Mouse (Mus musculus) layer of hippocampus, postnatal 25 days (tissue): ENCODE measurements around the gene Olfr389. TPM values are rescaled to one million over a fixed set of nuclear protein-coding genes. Genes with fewer than 3 reads are reported as not detected.

Experiments
- DNase-seq, 2 experiments: peaks; one replicate each; pipeline ENCODE4 v3.0.0; 2022; ENCODE audit warnings: mixed read lengths in 2 of 2, low spot score in 1 of 2; ENCODE audit errors: extremely low spot score in 1 of 2
- total RNA-seq, 2 experiments: library from RNA; stranded (reverse); gene quantifications; 2 replicates each; pipeline ENCODE4 v1.2.3; 2021

Olfr389 gene
- not detected for total RNA-seq

GRCm38 (mm10) chr11:73780613-73781012 lies at the start of gene Olfr389:
TSS of gene Olfr389 (minus strand) at chr11:73780713.
- DNase-seq = no peak

- DNase-seq = no peak
These were observed 36.4 kb upstream of the Olfr389 start, which contains the start of gene Olfr392 for GRCm38 (mm10) chr11:73816949-73817348. TSS of gene Olfr392 (minus strand) at chr11:73817049.

GRCm38 (mm10) chr11:73802952-73803351 lies 22.4 kb upstream of the Olfr389 start, which contains the start of gene Olfr391-ps:
TSS of gene Olfr391-ps (minus strand) at chr11:73803052.
- no peak for DNase-seq

DNA sequence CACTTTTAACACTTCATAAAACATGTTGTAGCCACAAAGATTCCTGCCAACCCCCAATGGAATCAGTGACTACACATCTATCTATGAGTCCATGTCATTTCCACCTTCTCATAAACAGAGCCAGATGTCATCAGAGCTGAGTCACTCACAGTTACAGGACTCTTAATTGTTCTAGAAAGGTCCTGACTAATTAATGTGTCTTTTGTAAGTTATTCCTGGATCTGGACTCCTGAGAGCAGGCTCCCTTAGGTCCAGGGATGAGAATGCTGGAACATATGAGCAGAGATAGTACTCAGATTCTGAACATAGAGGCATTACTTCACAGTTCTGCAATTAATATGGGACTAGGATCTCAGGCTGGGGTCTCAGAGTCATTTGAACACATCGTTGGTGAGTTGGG lies 2.2 kb upstream of the Olfr389 start, which contains the start of gene Olfr390:
Gene Olfr390, plus strand, starts transcription at position 301 of the 400 bp plus-strand sequence.
- DNase-seq = no peak

GRCm38 (mm10) chr11:73759115-73759514 lies 21.4 kb downstream of the Olfr389 start:
- no peak for DNase-seq

Other genes with a start within 250 kb of the Olfr389 start
- gene Olfr385, start 187.7 kb downstream of the Olfr389 start, total RNA-seq = not detected
- gene Olfr384, start 182.1 kb downstream of the Olfr389 start, total RNA-seq = not detected
- not detected for gene Zfp735, start 91.9 kb downstream of the Olfr389 start, total RNA-seq
- not detected for gene Olfr390, start 2.3 kb upstream of the Olfr389 start, total RNA-seq
- not detected for gene Olfr391-ps, start 22.3 kb upstream of the Olfr389 start, total RNA-seq
- gene Olfr392, start 36.3 kb upstream of the Olfr389 start, total RNA-seq = not detected
- not detected for gene Olfr393, start 70.7 kb upstream of the Olfr389 start, total RNA-seq
- not detected for gene Olfr394, start 110.1 kb upstream of the Olfr389 start, total RNA-seq
- not detected for gene Olfr395, start 128.6 kb upstream of the Olfr389 start, total RNA-seq
- not detected for gene Olfr23, start 156.0 kb upstream of the Olfr389 start, total RNA-seq
- not detected for gene Olfr397, start 180.1 kb upstream of the Olfr389 start, total RNA-seq
- not detected for gene Olfr398, start 209.7 kb upstream of the Olfr389 start, total RNA-seq